Mouse (Mus musculus): ENCODE data around the gene Slc7a15. TPM values are rescaled to one million over a fixed set of nuclear protein-coding genes. Genes with fewer than 3 reads are reported as not detected.
A peak's percentile ranks its signal among the peaks of the same experiment; 100 is the strongest.

Slc7a15 gene
- total RNA-seq, 2 experiments from 2014 or later: not detected

DNA sequence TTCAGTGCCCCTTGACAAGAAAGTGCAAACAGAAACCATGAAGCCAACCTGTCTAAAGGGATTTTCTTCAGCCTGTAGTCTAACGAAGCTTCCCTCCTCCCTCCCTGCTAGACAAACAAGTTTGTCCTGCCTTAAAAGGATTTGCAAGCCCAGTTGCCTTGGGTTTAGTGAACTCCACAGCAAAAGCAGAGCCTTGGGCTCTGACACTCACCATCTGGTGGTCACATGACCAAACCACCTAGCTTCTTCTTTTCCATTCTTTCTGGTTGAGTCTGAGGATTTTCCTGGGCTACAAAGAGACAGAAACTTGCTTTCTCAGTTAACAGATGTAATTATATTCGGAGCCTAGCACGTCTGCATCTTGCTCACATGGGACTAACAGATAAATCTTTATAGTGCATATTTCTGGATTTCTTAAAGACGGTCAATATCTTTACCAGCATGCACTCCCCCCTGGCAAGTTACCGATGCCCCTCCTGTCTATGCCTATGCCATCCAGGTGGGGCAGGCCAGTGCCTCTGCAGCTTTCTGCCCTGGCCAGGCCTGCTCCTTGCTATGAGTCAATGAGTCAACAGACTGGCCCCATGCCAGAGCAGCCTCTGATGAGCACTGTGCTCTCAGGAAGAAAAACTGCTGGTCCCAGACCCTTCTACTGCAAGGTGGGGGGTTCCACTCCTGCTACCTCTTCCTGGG, 110.8 kb downstream of the Slc7a15 start:
- DNase-seq (ENCODE audit: low spot score in 2 of 2): peak; percentile 74 to 78

DNA sequence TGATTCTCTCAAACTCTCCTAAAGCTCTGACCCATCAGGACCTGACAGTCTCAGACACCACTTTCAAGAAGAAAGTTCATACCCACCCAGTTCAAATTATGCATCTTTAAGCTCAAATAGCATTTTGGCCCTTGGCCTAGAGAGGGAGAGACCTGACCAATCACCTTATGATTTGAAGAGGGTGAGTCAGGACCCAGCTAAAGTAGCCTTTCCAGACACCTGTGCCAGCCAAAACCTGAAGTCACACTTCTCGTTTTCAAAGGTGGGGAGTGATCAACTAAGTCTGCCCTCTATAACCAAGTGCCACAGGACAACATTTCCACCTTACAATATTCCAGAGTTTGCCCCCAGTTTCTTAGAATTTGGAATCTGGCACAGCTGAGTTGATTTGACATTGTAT, 111.6 kb downstream of the Slc7a15 start:
- no peak for DNase-seq (ENCODE audit: low spot score in 2 of 2)

DNA sequence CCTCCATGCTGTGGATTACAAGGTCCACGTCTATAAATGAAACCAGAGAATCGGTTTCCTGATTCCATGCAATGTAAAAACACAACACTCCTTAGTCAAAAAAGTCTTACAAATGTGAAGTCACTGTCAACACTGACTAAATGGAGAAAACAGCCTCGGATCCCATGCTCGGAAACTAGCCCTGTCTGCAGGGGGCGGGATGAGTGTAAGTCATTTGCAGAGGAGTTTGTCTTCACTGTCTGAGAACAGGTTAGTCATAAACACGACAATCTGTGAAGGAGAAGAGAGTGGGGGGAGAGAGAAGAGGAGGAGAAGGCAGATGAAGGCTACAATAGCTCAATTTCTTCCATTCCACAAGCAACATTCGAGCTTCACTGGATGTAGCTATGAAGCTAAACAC, 113.6 kb downstream of the Slc7a15 start:
- no peak for DNase-seq (ENCODE audit: low spot score in 2 of 2)

DNA sequence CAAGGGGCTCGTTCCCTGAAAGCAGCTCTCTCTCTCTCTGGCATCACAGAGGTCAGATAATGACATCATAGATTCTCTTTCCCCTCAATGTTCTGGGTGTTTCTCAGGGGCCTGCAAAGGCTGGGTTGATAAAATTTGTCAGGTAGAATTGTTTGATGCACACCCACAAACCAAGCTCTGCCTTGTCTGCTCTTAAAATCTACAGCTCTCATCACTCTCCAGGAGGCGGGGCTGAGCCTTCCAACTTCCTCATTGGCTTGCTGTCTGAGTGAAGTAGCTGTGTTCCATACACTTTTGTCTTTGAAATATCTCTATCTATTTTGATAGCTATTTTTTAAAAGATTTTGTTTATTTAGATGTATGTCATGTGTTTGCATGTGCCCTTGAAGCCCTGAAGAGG, 116.7 kb downstream of the Slc7a15 start:
- no peak for DNase-seq (ENCODE audit: low spot score in 2 of 2)

Other genes starting within 250 kb of the Slc7a15 start
- gene Rhob, start 99.1 kb downstream of the Slc7a15 start, total RNA-seq (2021): 100 to 1,000 TPM; 186 to 189 TPM
- gene Pum2, start 75.1 kb upstream of the Slc7a15 start, total RNA-seq (2021): 100 to 1,000 TPM; 116 to 149 TPM
- gene Sdc1, start 172.3 kb upstream of the Slc7a15 start, total RNA-seq (2021): 10 to 100 TPM in 1 of 2 experiments, 1 to 10 TPM in 1; 7.6 to 15.9 TPM

Measured in adrenal gland, adult 18-20 months (tissue).